19 mouse cellular contexts compared by ENCODE assay signal in genomic region chr5:112735040-112735439, GRCm38 (mm10).
A peak's percentile ranks its signal among the peaks of the same experiment; 100 is the strongest.
DNase-seq lines count a peak whose midpoint lies in the region; TF ChIP-seq lines count a peak whose summit lies in the region.
"Had no signal": no experiment of that assay in that cellular context is flagged by ENCODE, and none has a peak within 500 bp of the region (broad histone marks: within the 10 kb centered on the region; RNA-seq: fewer than 3 reads in every experiment).

No protein-coding gene starts in this region.

- peak; percentile 41 to 61 for DNase-seq in cerebellum, postnatal 14 days
- DNase-seq in cerebellum, adult 11 months, result no peak
- DNase-seq in gastrocnemius, adult 8-10 months (ENCODE audit: low spot score in 2 of 2), result peak; percentile 15 to 16
- DNase-seq in gastrocnemius, postnatal 14 days, result no peak
- peak; percentile 72 for DNase-seq in left cerebral cortex, postnatal 4 days
- no peak for DNase-seq in left cerebral cortex, adult 11 months (ENCODE audit: low spot score)
- peak; percentile 39 for DNase-seq in brain, embryonic 14.5 days (ENCODE audit: low read depth)
- no peak for DNase-seq in lung, postnatal 10 days
- DNase-seq: adrenal gland, postnatal 10 days; adrenal gland, postnatal 36 days; B cell, adult 2 months; cerebellum, adult 11-12 months; cerebellum, adult 8-10 months; cerebellum, postnatal 36 days; embryo, embryonic 11 days; heart, adult 18-20 months; heart, postnatal 10 days; heart, postnatal 36 days; kidney, adult 18-20 months had no signal

- no peak for TF ChIP-seq POLR2A in brain, embryonic 14.5 days (IDR thresholded peaks at IDR 0.05; ENCODE audit: borderline replicate concordance, extremely low read depth, insufficient read depth, insufficient read length, poor library complexity, severe bottlenecking)

- intact Hi-C loops in gastrocnemius, postnatal 14 days (cut with DNase I; ENCODE audit: low total_unique reads), result no loop called here
- intact Hi-C loops in left cerebral cortex, postnatal 4 days (cut with DNase I), result no loop called here

- TF ChIP-seq CTCF in brain, embryonic 14.5 days (IDR thresholded peaks at IDR 0.05; ENCODE audit: borderline replicate concordance, extremely low read depth, insufficient read depth, insufficient read length), result no peak

Comparison
In these comparisons a context has a peak if more than half of its experiments do, and no peak if none do; other contexts are left out.
1. DNase-seq: peak in cerebellum, postnatal 14 days (2 of 2), gastrocnemius, adult 8-10 months (2 of 2), left cerebral cortex, postnatal 4 days (single experiment) and brain, embryonic 14.5 days (single experiment); none in cerebellum, adult 11 months (single experiment), gastrocnemius, postnatal 14 days (single experiment), left cerebral cortex, adult 11 months (single experiment) and lung, postnatal 10 days (single experiment).